In genomic region chr1:63819536-63820254, GRCm38 (mm10) we compare ENCODE assay signal across 10 mouse cellular contexts. TPM values are rescaled to one million over a fixed set of nuclear protein-coding genes. Genes with fewer than 3 reads are reported as not detected.
DNase-seq lines count a peak whose midpoint lies in the region; ATAC-seq lines count a peak whose summit lies in the region.
"Had no signal": no experiment of that assay in that cellular context is flagged by ENCODE, and none has a peak within 500 bp of the region (broad histone marks: within the 10 kb centered on the region; RNA-seq: fewer than 3 reads in every experiment).

No protein-coding gene starts in this region.

- peak; percentile 38 for DNase-seq in embryo, embryonic 10.5 days (ENCODE audit: low spot score)
- no peak for DNase-seq in embryo, embryonic 10 days (ENCODE audit: low spot score)
- peak; percentile 14 for DNase-seq in right cerebral cortex, postnatal 14 days
- no peak for DNase-seq in right cerebral cortex, postnatal 4 days
- DNase-seq in left cerebral cortex, postnatal 25 days (ENCODE audit: low spot score in 2 of 2), result peak; percentile 23 to 37
- no peak for DNase-seq in T-cell, adult 2 months (ENCODE audit: low spot score)
- no peak for DNase-seq in yolk sac, embryonic 10.5 days (ENCODE audit: low spot score)
- DNase-seq: kidney, adult 18-20 months had no signal

- intact Hi-C loops in left cerebral cortex, postnatal 25 days (cut with DNase I), result no loop called here

- no peak for ATAC-seq in erythroblast, adult 5-6 weeks (replicated peaks; ENCODE audit: low FRiP score, poor library complexity, severe bottlenecking)
- ATAC-seq: Patski had no signal

RNA-seq across cellular contexts. Expression of gene 4933402D24Rik, which starts 50.6 kb away (rescaled TPM):
- total RNA-seq in left cerebral cortex, postnatal 25 days (2021), result not detected
- not detected in 2 replicates for total RNA-seq in erythroblast, adult 5-6 weeks (2015; ENCODE audit: low replicate concordance)
- not detected in 2 replicates for total RNA-seq in erythroblast, adult 5-6 weeks (2017; ENCODE audit: low replicate concordance)

Comparison
In these comparisons a context has a peak if more than half of its experiments do, and no peak if none do; other contexts are left out.
1. DNase-seq: peak in embryo, embryonic 10.5 days (single experiment), right cerebral cortex, postnatal 14 days (single experiment) and left cerebral cortex, postnatal 25 days (2 of 2); none in embryo, embryonic 10 days (single experiment), right cerebral cortex, postnatal 4 days (single experiment), T-cell, adult 2 months (single experiment) and yolk sac, embryonic 10.5 days (single experiment).